Mouse (Mus musculus): ENCODE data around the gene 2210408I21Rik.

- no peak for TF ChIP-seq CTCF (IDR thresholded peaks at IDR 0.05; ENCODE audit: low read depth, low read length)
- no peak for TF ChIP-seq TAL1 (conservative IDR thresholded peaks at IDR 0.05; ENCODE audit: low read depth, low read length)
- TF ChIP-seq GATA1 (IDR thresholded peaks at IDR 0.05; ENCODE audit: borderline replicate concordance, low read length) = no peak
Observed at GRCm38 (mm10) chr13:77262715-77263338, 127.5 kb downstream of the 2210408I21Rik start.
